Mouse (Mus musculus) 3134 (cell line): Measurements from ENCODE around the gene Fgf3.

Source experiments
- DNase-seq: peaks from one replicate; pipeline ENCODE4 v3.0.0-alpha.2; 2011; ENCODE audit warnings: low spot score; ENCODE audit not compliant: insufficient read length; ENCODE audit errors: extremely low read depth

Fgf3 gene

GRCm38 (mm10) chr7:144837891-144838488, at the start of gene Fgf3:
TSS of gene Fgf3 (plus strand) at chr7:144838083.
- no peak for DNase-seq

GRCm38 (mm10) chr7:144788631-144789030, 49.3 kb upstream of the Fgf3 start:
- no peak for DNase-seq

GRCm38 (mm10) chr7:144789601-144790556, 48.0 kb upstream of the Fgf3 start:
- DNase-seq, result no peak

- DNase-seq, result no peak
These were observed 46.5 kb upstream of the Fgf3 start for GRCm38 (mm10) chr7:144791426-144791825.

GRCm38 (mm10) chr7:144793296-144793695, 44.6 kb upstream of the Fgf3 start:
- no peak for DNase-seq

GRCm38 (mm10) chr7:144795976-144796474, 41.9 kb upstream of the Fgf3 start:
- DNase-seq, result no peak

- DNase-seq, result no peak
These were observed 40.7 kb upstream of the Fgf3 start for GRCm38 (mm10) chr7:144796986-144797735.

GRCm38 (mm10) chr7:144798471-144798870, 39.4 kb upstream of the Fgf3 start:
- no peak for DNase-seq

GRCm38 (mm10) chr7:144807036-144807435, 30.8 kb upstream of the Fgf3 start:
- no peak for DNase-seq

- no peak for DNase-seq
These were observed 29.8 kb upstream of the Fgf3 start for GRCm38 (mm10) chr7:144807976-144808577.

GRCm38 (mm10) chr7:144811521-144811920, 26.4 kb upstream of the Fgf3 start:
- no peak for DNase-seq

- DNase-seq, result no peak
These were observed 16.0 kb upstream of the Fgf3 start for GRCm38 (mm10) chr7:144821901-144822300.

GRCm38 (mm10) chr7:144823988-144824387, 13.9 kb upstream of the Fgf3 start:
- no peak for DNase-seq

GRCm38 (mm10) chr7:144828369-144828768, 9.5 kb upstream of the Fgf3 start:
- DNase-seq, result no peak

GRCm38 (mm10) chr7:144838522-144839503, 930 bp downstream of the Fgf3 start:
- DNase-seq, result no peak

- no peak for DNase-seq
These were observed 8.3 kb downstream of the Fgf3 start for GRCm38 (mm10) chr7:144846158-144846557.

GRCm38 (mm10) chr7:144847067-144847466, 9.2 kb downstream of the Fgf3 start, which contains the start of gene Fgf4:
TSS of gene Fgf4 (plus strand) at chr7:144847367.
- DNase-seq, result no peak

- DNase-seq, result no peak
These were observed 13.4 kb downstream of the Fgf3 start for GRCm38 (mm10) chr7:144851321-144851720.

- DNase-seq, result no peak
These were observed 17.1 kb downstream of the Fgf3 start for GRCm38 (mm10) chr7:144854966-144855365.
